Mouse (Mus musculus): ENCODE measurements around the gene Mprip. TPM values are rescaled to one million over a fixed set of nuclear protein-coding genes. Genes with fewer than 3 reads are reported as not detected.

Gene Mprip
- polyA plus RNA-seq, 1 experiment from 2014 or later: 56.2 TPM

DNA sequence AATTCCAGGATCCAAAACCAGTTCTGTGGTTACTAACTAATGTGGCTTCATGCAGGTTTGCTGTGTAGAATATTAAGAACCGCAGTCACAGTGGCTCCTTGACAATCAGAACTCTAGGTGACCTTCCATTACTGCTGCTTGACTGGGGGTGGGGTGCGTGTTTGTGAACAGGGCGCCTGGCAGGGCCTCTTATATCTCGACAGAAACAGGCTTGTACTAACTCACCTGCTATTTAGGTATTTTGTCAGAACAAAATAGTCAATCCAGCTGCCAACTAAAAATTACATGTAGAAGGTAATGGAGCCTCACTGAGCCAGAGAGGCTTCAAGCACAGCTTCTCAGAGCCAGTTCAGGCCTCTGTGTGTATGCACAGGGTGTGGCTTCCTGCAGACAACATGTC is 119.1 kb downstream of the Mprip start:
- Histone ChIP-seq H3K27me3 (replicated peaks; ENCODE audit: control insufficient read depth, insufficient read depth, low read length) (no peaks in the 10 kb centered on the region), H3K4me2 (ENCODE audit: low read length) (no peak overlapping the region), H3K36me3 (ENCODE audit: control insufficient read depth, insufficient read depth, low read length) (peaks cover 29% of the 10 kb centered on the region), H3K9ac (ENCODE audit: low read length) (no peak overlapping the region), H3K9me3 (ENCODE audit: control insufficient read depth, low read length) (no peaks in the 10 kb centered on the region), H3K4me1 (replicated peaks; ENCODE audit: control insufficient read depth, insufficient read depth, low read length) (no peaks in the 10 kb centered on the region), H3K27ac (ENCODE audit: low read depth) (no peak overlapping the region), H3K4me3 (ENCODE audit: low read depth, low read length) (no peak overlapping the region)
- no peak for DNase-seq (ENCODE audit: low spot score)
- ATAC-seq (replicated peaks; ENCODE audit: low FRiP score, low TSS enrichment, low read depth): no peak
- WGBS: 83% methylated on average over 4 of the region's 4 CpGs

DNA sequence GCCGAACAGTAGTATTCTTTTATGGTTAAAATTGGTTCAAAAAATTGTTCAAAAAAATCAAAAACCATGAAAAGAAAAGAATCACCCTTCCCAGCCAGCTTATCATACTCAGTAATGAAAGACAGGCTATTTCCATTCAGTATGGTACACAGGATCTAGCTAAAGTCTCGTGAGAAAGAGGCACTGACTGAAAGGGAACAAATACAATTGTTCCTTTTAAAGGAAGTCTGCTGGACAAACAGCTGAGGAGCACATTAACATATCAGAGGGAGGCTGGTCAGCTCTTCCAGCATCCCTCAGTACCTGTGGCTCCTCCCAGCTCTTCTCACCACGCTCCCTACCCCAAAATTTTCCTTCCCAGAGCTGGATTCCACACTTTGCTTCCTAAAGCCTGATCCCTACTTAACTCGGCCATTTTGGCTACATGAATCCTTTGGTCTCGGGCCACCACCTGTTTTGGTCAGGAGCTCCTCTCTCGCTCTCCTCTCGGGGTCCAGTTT is 121.0 kb downstream of the Mprip start:
- no peak overlapping the region for H3K4me3 ChIP-seq (ENCODE audit: low read depth, low read length)
- DNase-seq (ENCODE audit: low spot score): no peak
- H3K27me3 ChIP-seq (replicated peaks; ENCODE audit: control insufficient read depth, insufficient read depth, low read length): no peaks in the 10 kb centered on the region
- peaks cover 10% of the 10 kb centered on the region for H3K36me3 ChIP-seq (ENCODE audit: control insufficient read depth, insufficient read depth, low read length)
- 83% methylated on average over 7 of the region's 7 CpGs for WGBS
- no peaks in the 10 kb centered on the region for H3K9me3 ChIP-seq (ENCODE audit: control insufficient read depth, low read length)
- H3K27ac ChIP-seq (ENCODE audit: low read depth): no peak overlapping the region
- H3K4me2 ChIP-seq (ENCODE audit: low read length): no peak overlapping the region
- no peak overlapping the region for H3K9ac ChIP-seq (ENCODE audit: low read length)
- ATAC-seq (replicated peaks; ENCODE audit: low FRiP score, low TSS enrichment, low read depth): no peak
- H3K4me1 ChIP-seq (replicated peaks; ENCODE audit: control insufficient read depth, insufficient read depth, low read length): 0 out of 2 replicates have a peak, but pooled peaks cover 3% of the 10 kb centered on the region

DNA sequence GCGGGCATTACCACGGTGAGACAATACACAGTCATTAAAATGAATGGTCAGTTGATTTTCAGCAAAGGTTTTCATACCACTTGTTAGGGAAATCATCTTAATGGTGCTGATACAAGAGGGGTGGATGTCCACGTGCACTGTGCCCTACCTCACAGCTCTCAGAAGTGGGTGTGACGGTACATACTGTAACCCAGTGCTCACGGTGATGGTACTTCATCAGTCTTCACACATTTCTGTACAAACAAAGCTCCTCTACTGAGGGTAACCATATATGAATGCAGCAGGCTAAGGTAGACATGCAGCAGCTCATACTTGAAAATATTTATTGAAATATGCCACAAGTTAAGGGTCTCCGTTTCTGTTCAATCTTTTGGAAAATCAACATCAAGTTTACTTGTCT is 122.5 kb downstream of the Mprip start:
- H3K4me1 ChIP-seq (replicated peaks; ENCODE audit: control insufficient read depth, insufficient read depth, low read length): 0 out of 2 replicates have a peak, but pooled peaks cover 7% of the 10 kb centered on the region
- no peak for ATAC-seq (replicated peaks; ENCODE audit: low FRiP score, low TSS enrichment, low read depth)
- 79% methylated on average over 6 of the region's 6 CpGs for WGBS

DNA sequence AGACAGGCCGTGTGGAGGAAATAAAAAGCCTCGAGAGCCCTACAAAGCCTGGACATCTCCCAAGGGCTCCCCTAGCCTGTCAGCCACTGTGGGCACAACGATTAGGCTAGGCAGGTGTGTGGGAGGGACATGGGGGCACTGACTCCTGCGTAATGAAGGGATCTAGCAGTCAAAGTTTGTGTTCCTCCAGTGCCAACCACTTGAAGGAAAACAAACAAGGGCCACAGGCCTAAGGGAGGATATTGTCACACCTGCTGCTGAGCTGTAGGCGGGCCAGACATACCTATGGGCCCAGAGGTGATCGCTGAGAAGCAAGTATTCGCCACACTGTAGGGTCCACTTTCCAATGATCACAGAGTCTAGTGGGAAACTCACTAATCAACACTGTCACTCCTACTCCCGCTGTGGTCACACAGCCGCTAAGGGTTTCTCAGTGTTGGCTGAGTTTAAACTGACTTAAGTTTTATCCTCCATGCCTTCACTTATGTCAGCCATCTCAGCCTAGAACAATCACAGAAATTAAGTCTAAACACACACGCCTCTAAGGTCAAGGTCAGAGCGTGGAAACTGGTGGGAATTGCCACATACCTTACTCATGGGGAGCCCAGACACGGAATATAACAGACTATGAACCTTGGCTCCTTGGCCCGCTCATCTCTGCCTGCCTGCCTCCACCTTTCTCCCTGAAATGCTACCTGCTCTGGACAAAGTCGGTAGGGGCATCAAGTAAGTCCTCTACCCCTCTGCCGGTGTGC is 125.5 kb downstream of the Mprip start:
- Histone ChIP-seq H3K27me3 (replicated peaks; ENCODE audit: control insufficient read depth, insufficient read depth, low read length) (no peaks in the 10 kb centered on the region), H3K9ac (ENCODE audit: low read length) (peak overlapping the region; percentile 43), H3K36me3 (ENCODE audit: control insufficient read depth, insufficient read depth, low read length) (peaks cover 7% of the 10 kb centered on the region), H3K4me3 (ENCODE audit: low read depth, low read length) (peak overlapping the region; percentile 49), H3K9me3 (ENCODE audit: control insufficient read depth, low read length) (no peaks in the 10 kb centered on the region), H3K27ac (ENCODE audit: low read depth) (no peak overlapping the region), H3K4me1 (replicated peaks; ENCODE audit: control insufficient read depth, insufficient read depth, low read length) (0 out of 2 replicates have a peak, but pooled peaks cover 7% of the 10 kb centered on the region), H3K4me2 (ENCODE audit: low read length) (peak overlapping the region; percentile 91)
- DNase-seq (ENCODE audit: low spot score): no peak
- WGBS: 48% methylated on average over 15 of the region's 15 CpGs
- no peak; the same call in 1 of the 2 replicates for ATAC-seq (replicated peaks; ENCODE audit: low FRiP score, low TSS enrichment, low read depth)

More for the DNA sequence above, 122.5 kb downstream of the Mprip start:
- no peaks in the 10 kb centered on the region for H3K36me3 ChIP-seq (ENCODE audit: control insufficient read depth, insufficient read depth, low read length)
- H3K9me3 ChIP-seq (ENCODE audit: control insufficient read depth, low read length): no peaks in the 10 kb centered on the region
- no peak overlapping the region for H3K4me2 ChIP-seq (ENCODE audit: low read length)
- H3K9ac ChIP-seq (ENCODE audit: low read length): no peak overlapping the region
- DNase-seq (ENCODE audit: low spot score): no peak
- H3K4me3 ChIP-seq (ENCODE audit: low read depth, low read length): no peak overlapping the region
- no peak overlapping the region for H3K27ac ChIP-seq (ENCODE audit: low read depth)
- H3K27me3 ChIP-seq (replicated peaks; ENCODE audit: control insufficient read depth, insufficient read depth, low read length): no peaks in the 10 kb centered on the region

- Histone ChIP-seq H3K4me2 (ENCODE audit: low read length) (peak within 1 kb of the TSS; percentile 91), H3K27me3 (replicated peaks; ENCODE audit: control insufficient read depth, insufficient read depth, low read length) (no peaks in the 10 kb centered on the region), H3K36me3 (ENCODE audit: control insufficient read depth, insufficient read depth, low read length) (peaks cover 14% of the 10 kb centered on the region), H3K4me3 (ENCODE audit: low read depth, low read length) (peak within 1 kb of the TSS; percentile 49), H3K9ac (ENCODE audit: low read length) (peak within 1 kb of the TSS; percentile 43), H3K27ac (ENCODE audit: low read depth) (no peak within 1 kb of the TSS), H3K9me3 (ENCODE audit: control insufficient read depth, low read length) (no peaks in the 10 kb centered on the region), H3K4me1 (replicated peaks; ENCODE audit: control insufficient read depth, insufficient read depth, low read length) (0 out of 2 replicates have a peak, but pooled peaks cover 7% of the 10 kb centered on the region)
- ATAC-seq (replicated peaks; ENCODE audit: low FRiP score, low TSS enrichment, low read depth): peak; percentile 81
- DNase-seq (ENCODE audit: low spot score): peak; percentile 84
- under 1% methylated on average over 51 of the region's 51 CpGs for WGBS
These were observed 126.2 kb downstream of the Mprip start, which contains the start of gene Pld6 for GRCm38 (mm10) chr11:59787199-59787781. TSS of gene Pld6 (minus strand) at chr11:59787645.

DNA sequence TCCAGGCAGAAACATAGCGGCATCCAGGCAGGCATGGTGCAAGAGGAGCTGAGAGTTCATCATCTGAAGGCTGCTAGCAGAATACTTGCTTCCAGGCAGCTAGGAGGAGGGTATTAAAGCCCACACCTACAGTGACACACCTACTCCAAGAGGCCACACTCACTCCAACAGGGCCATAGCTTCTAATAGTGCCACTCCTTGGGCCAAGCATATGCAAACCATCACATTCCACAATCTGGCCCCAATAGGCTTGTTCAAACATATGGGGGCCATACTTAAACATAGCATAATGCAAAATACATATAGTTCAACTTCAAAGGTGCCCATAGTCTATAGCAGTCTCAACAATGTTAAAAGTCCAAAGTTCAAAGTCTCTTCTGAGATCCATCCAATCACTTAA is 128.2 kb downstream of the Mprip start:
- Histone ChIP-seq H3K9ac (ENCODE audit: low read length) (no peak overlapping the region), H3K4me2 (ENCODE audit: low read length) (no peak overlapping the region), H3K36me3 (ENCODE audit: control insufficient read depth, insufficient read depth, low read length) (peaks cover 34% of the 10 kb centered on the region), H3K27ac (ENCODE audit: low read depth) (no peak overlapping the region), H3K4me1 (replicated peaks; ENCODE audit: control insufficient read depth, insufficient read depth, low read length) (0 out of 2 replicates have a peak, but pooled peaks cover 7% of the 10 kb centered on the region), H3K27me3 (replicated peaks; ENCODE audit: control insufficient read depth, insufficient read depth, low read length) (no peaks in the 10 kb centered on the region), H3K4me3 (ENCODE audit: low read depth, low read length) (no peak overlapping the region), H3K9me3 (ENCODE audit: control insufficient read depth, low read length) (no peaks in the 10 kb centered on the region)
- no peak for DNase-seq (ENCODE audit: low spot score)
- 87% methylated on average over 1 of the region's 1 CpGs for whole genome bisulfite sequencing
- ATAC-seq (replicated peaks; ENCODE audit: low FRiP score, low TSS enrichment, low read depth): no peak

- no peak for DNase-seq (ENCODE audit: low spot score)
- H3K27me3 ChIP-seq (replicated peaks; ENCODE audit: control insufficient read depth, insufficient read depth, low read length): no peaks in the 10 kb centered on the region
- no peaks in the 10 kb centered on the region for H3K4me1 ChIP-seq (replicated peaks; ENCODE audit: control insufficient read depth, insufficient read depth, low read length)
- H3K36me3 ChIP-seq (ENCODE audit: control insufficient read depth, insufficient read depth, low read length): peaks cover 74% of the 10 kb centered on the region
- H3K27ac ChIP-seq (ENCODE audit: low read depth): no peak overlapping the region
- H3K9ac ChIP-seq (ENCODE audit: low read length): no peak overlapping the region
- 94% methylated on average over 6 of the region's 6 CpGs for WGBS
- H3K4me3 ChIP-seq (ENCODE audit: low read depth, low read length): no peak overlapping the region
- no peaks in the 10 kb centered on the region for H3K9me3 ChIP-seq (ENCODE audit: control insufficient read depth, low read length)
- H3K4me2 ChIP-seq (ENCODE audit: low read length): no peak overlapping the region
- ATAC-seq (replicated peaks; ENCODE audit: low FRiP score, low TSS enrichment, low read depth): no peak
These were observed 132.3 kb downstream of the Mprip start for GRCm38 (mm10) chr11:59793390-59793789.

DNA sequence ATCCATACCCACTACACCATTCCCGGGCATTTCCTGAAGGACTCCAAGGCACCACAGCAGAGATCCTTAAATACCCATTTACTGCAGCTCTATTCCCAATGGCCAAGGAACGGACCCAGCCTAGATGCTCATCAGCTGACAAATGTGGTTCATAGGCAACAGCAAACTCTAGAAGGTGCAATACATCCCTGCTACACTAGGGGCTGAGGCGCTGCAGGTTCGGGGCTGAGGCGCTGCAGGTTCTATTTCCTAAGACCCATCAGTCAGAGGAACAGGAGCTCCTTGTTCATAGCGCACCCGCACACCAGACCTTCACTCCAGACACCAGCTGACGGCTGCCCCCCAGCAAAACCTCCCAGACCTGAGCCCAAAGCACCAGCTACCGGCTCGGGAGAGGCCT is 139.3 kb downstream of the Mprip start:
- no peak overlapping the region for H3K4me2 ChIP-seq (ENCODE audit: low read length)
- no peak overlapping the region for H3K9ac ChIP-seq (ENCODE audit: low read length)
- 94% methylated on average over 10 of the region's 10 CpGs for WGBS
- peaks cover 99% of the 10 kb centered on the region for H3K36me3 ChIP-seq (ENCODE audit: control insufficient read depth, insufficient read depth, low read length)
- no peak overlapping the region for H3K4me3 ChIP-seq (ENCODE audit: low read depth, low read length)
- DNase-seq (ENCODE audit: low spot score) (no peak), ATAC-seq (replicated peaks; ENCODE audit: low FRiP score, low TSS enrichment, low read depth) (no peak)
- H3K27ac ChIP-seq (ENCODE audit: low read depth): no peak overlapping the region
- no peaks in the 10 kb centered on the region for H3K9me3 ChIP-seq (ENCODE audit: control insufficient read depth, low read length)
- H3K4me1 ChIP-seq (replicated peaks; ENCODE audit: control insufficient read depth, insufficient read depth, low read length): no peaks in the 10 kb centered on the region
- H3K27me3 ChIP-seq (replicated peaks; ENCODE audit: control insufficient read depth, insufficient read depth, low read length): no peaks in the 10 kb centered on the region

All from intestine, embryonic 14.5 days (tissue).